Mouse (Mus musculus): ENCODE measurements at regions not wholly inside any gene's neighbourhood (a gene's known extent, or its start where the extent isn't known, plus 50 kb on each side); places are given as distances from the start of the nearest gene placed in this dataset.

DNA sequence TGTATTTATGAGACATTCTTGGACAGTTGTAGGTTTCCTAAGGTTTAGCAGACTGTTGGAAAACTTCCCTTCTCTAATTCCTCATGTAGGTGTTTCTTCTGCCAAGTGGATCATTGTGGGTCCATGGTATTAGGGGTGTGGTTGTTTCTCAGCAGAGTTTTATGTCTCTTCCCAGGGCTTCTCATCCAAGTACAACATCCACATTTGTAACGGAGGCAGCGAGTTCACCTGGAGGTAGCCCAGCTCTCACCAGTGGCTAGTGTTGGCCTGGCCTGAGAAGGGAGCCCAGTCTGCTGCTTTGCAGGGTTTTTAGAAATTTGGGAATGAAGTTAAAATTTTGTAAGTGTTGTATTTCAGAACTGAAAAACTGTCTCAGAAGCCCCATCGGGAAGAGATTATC, 122.4 kb downstream of the Wnt5a start:
- DNase-seq (ENCODE audit: low read depth, low spot score) = no peak

DNA sequence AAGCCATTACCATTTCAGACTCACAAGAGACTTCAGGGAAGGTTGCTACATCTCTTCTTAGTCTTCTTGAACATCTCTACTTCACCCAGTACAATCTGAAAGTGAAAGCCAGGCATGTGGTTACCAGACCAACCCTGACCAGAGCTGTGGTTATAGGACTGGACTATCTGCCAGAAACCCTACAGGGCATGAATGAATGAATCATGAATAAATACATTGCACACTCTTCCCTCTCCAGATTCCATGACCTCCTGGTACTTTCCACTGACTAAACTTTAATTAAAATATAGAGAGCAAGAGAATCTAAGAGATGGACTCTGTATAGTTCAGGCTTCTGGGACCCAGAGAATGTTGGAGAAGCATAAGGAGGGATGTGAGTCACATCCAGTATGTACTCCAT, 130.6 kb downstream of the Wnt5a start:
- no peak for DNase-seq (ENCODE audit: low read depth, low spot score)

DNA sequence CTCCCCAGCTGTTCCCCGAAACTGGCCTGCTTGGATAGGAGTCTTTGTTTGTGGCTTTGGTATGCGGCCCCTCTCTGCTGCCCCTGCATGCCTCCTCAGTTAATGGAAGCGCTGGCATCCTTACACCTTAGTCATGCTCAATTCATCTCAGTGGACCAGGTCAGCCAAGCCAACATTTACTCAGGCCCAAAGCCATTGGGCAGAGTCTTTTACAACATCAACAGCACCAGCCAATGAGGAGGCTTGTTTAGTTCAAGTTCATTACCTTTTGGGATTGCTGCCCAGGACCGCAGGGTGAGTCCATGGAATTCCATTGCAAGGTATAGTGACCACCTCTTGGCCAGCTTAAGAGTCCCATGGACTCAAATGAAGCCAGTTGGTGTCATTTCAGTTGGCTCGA, 134.5 kb downstream of the Wnt5a start:
- DNase-seq (ENCODE audit: low read depth, low spot score) = no peak

DNA sequence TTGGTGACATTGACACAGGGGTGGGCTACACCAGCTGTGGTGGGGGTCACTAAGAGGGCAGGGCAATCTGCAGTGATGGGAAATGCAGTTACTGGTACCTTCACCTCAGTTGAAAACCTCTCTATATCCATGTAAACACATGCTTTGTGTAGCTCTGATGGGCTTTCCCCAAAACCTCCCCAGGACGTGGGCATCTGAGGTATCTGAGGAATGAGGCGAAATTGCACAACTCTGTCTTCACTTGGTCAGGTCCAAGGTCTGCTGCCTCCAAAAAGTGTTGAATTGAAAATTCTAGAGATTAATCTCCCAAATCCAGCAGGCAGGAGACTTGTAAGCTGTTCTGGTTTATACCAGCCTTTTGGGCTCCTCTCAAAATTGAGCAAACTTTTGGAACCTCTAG, 141.3 kb downstream of the Wnt5a start:
- no peak for DNase-seq (ENCODE audit: low read depth, low spot score)

DNA sequence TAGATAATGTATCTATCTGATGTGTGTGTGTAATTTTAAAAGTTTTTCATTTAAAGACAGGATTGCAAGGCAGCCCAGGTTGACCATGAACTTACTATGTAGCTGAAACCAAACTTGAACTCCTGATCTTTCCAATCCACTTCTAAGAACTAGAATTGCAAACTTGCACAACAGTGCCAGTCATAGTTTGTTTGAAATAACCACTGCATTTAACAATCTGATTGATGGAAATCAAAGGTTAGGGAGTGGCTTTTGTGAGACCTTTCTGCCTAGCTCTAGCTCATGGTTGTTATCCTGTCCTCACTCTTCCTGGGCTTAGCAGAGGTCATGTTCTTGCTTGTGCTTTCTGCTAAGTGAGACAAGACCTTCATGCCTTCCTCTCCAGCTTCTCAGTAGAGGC, 144.9 kb downstream of the Wnt5a start:
- no peak for DNase-seq (ENCODE audit: low read depth, low spot score)

DNA sequence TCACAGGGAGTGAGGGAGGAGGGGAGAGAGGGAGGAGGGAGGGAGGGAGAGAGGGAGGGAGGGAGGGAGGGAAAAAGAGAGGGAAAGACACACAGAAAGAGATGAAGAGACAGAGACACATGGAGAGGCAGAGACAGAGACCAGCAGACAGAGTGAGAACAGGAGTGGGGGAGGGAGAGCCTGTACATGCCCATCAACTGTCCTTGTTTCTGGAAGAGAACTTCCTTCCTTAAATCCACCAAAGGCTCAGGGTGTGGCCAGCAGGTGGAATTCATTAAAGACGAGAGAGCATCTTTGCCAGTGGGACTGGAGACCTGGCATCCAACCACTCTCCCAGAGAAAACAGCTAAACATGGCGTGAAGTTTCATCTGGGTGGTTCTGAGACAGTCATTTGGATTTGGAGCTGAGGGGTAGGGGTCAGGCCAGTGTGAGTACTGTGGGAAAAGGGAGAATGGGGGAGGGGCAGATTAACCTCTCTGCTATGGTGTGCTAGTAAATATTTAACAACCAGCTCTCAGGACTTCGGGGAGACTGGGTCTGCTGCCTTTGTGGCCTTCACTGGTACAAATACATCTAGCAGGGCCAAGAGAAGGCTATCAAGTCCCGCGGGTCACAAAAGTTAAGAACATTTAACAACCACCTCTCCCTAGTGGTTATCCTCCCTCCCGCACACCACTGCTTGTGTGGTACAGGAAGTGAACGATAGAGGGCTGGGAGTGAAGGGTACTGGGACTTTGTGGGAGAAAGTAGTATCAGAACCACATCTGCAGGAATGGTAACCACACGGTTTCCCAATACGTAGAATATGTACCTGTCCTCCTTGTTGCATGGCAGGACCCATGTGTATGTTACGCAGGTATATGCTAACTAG, 148.7 kb downstream of the Wnt5a start:
- DNase-seq (ENCODE audit: low read depth, low spot score) = no peak

DNA sequence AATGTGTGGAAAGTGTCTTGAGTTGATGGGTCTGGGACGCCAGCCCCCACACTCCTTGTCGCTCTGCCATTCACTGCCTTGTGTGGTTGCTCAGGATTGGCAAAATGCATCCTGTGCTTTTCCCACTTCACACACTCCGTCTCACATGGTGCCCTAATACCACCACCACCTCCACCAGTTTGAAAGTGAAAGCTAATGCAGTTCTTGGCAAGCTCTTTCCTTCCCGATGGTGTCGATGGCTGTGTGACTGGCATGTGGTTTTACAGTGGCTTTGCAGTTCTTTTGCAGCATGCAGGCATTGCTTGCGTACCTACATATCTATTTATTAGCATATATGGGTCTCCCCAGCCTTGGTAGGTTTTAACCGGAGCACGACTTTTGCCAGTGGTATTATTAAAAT, 152.7 kb downstream of the Wnt5a start:
- no peak for DNase-seq (ENCODE audit: low read depth, low spot score)

DNA sequence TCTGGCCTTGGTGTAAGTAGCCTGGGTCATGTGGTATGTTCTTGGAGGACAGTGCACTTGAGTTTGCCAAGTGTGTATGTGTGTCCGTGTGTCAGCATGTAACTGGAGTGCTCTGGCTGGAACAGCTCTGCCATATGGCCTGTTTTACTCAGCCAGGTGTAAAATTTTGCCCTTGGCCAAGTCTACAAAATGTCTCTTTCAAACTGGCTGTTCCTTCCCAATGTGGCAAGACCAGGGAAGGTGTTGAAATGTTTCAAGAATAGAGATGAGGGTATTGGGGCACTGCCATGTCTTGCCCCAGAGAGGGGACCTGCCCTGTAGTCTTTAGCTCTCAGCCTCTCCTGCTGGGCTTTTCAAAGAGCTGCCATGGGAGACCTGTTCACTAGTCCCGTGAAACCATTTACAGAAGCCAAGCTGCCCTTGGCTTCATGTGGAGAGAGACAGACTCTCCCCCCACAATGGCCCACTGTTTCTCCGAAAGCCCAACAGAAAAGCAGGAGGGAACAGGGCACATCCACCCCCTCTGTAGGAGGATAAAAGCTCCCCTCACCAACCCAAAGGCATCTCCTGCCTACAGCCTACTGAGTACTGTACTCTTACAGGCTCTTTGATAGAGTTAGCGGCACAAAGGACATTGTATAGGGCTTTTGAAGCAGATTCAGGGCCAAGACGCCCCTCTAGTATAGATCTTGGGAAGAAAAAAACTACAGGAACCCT, 156.5 kb downstream of the Wnt5a start:
- DNase-seq (ENCODE audit: low read depth, low spot score) = no peak

DNA sequence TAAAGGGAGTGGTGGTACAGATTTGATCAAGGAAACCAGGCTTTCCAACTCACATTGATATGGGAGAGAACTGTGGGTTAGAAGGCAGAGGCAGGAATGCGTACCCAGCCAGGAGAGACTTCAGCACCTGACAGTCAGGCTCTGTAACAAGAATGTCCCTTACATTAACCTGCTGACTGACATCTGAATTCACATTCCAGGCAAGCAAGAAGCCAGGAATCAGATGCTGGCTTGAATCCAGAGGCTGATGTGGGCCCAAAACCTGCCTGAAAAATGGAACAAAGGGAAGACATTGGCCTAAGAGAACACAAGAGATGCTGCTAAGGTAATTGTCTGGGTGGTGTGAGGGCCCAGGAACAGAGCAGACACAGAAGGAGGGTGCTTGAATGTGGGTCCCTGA, 158.8 kb downstream of the Wnt5a start:
- no peak for DNase-seq (ENCODE audit: low read depth, low spot score)

DNA sequence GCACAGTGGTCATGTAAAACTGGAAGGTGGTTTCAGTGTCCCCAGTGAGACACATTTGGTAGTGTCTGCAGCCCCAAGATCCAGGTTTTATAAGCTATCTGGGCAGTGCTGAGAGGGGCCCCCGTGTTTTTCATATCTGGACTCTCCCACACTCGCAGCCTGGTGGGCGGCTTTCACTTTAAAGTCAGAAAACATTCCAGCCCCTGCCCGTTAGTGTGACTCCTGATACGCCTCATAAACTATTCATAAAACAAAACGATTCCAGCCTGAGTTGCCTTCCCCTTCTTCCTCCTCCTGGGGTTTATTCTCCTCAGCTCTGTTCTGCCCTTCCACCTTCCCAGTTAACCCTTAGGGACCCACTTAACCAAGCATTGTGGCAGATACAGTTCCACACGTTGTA, 159.6 kb downstream of the Wnt5a start:
- peak; percentile 55 for DNase-seq (ENCODE audit: low read depth, low spot score)

DNA sequence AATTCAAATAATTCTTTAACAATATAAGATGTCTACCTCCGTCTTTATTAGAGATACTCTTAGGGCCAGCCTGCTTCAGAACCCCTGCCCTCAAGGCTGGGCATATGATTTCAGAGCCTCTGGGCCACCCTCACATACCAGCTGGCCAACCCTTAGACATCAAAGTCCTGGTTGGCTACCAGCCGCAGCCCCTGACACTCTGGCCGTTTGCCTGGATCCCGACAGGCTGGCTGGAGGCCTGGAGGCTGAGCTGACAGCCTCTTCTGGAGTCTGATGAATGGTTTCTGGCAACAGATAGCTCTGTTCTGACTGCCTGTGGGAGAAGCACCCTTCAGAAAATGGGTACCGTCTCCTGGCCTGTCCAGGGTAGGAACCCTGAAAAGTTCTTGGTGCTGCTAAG, 170.9 kb downstream of the Wnt5a start:
- no peak for DNase-seq (ENCODE audit: low read depth, low spot score)

DNA sequence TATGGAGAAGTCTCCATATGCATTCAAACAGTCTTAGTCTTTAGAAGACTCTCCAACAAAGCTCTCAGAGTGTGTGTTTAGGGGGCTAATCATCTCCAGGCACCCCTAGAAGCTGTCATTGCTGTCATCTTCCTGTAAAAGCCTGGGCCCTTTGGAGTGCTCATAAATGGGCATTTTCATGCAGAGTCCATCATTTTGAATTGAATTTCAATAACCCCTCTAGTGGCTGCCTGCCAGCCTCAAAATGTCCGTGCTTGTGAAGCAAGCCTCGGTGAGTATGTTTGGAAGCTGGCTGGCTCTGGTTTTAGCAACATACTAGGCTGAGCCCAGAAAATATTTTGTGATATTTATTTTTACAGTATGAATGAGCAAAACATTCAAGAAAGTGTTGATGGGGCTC, 195.2 kb downstream of the Wnt5a start:
- DNase-seq (ENCODE audit: low read depth, low spot score) = no peak

DNA sequence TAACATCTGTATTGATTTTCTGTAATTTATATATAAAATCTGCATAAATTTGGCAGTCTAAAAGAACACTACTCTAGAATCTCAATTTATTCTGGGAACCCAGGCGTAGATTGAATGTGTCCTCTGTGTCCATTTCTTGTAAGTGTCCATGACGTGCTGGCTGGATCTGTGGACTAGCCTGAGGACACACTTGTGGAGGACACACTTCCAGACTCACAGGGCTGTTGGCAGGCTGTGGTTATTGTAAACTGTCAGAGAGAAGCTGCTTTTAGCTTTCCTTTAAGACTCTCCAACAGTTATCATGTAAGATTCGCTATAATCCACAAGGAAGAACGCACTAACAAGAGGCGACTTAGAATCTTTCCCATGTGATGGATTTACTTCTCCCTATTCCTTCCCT, 200.2 kb downstream of the Wnt5a start:
- DNase-seq (ENCODE audit: low read depth, low spot score) = no peak

DNA sequence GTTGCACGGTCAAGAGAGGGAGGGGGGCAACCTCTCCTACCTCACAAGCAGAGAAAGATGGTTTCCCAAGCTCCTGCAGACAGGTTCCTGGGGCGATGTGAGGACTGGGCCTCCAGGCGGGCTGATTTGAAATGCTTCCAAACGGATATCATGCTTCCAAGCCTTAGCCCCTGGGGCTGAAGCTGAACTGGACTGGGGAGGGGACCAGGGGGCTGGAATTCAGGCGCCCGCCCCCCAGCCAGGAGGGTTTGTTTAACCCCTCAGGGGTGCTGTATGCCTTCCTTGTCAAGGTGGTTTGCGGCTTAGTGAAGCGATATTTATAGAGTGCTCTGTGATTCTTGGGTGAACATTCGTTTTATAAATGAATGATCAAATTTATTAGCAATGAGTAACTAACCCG, 210.0 kb downstream of the Wnt5a start:
- DNase-seq (ENCODE audit: low read depth, low spot score) = no peak

DNA sequence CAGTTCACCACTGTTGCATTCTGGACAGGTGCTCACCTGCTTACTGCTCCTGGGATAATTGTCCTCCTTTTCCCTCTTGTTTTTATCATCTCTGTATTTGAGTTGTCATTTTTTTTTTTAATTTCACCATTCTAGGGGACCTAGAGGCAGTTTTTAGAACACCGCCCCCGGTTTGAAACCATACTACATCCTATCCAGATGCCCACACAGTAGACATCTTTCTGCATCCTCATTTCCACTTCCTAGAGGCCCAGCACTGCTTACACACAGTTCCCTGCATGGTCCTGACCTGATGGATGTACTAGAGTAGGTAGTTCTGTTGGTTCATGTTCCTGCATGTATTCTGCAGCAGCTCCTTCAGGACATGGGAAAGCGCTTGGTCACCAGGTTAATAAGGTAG, 216.0 kb downstream of the Wnt5a start:
- no peak for DNase-seq (ENCODE audit: low read depth, low spot score)

DNA sequence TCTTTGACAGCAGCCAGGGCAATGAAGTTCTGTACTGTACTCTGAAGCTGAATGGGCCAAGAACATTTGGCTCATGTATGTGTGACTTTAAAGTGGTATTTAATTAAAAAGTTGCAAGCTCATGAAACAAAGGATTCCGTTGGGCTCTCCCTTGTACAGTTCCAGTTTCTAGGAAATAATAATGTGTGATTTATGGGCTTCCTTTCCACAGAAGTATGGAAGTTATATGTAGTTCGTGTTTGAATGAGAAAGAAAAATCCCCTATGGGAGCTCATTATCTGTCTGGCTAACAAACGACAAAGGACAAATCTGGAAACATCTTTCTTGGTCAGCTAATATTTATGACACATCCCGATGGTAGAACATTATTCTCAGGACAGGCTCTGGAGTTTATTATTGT, 221.1 kb downstream of the Wnt5a start:
- DNase-seq (ENCODE audit: low read depth, low spot score) = no peak

DNA sequence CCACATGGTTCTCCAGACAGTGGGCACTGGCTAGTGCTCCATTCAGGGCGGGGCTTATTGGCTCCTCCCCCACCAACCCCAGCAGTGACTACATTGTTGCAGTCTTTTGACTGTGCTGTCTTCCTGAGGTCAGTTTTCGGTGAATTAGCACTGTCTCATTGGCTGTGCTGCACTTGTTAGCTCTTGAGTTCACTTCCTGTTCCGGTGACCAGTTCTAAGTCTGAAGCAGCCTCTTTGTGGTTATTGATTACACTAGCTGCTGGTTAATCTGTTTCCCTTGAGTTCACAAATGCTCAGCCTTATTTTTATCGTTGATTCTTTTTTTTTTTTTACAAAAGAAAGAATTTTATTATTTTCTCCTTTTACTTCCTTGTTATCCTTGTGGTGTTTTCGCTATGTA, 228.9 kb downstream of the Wnt5a start:
- DNase-seq (ENCODE audit: low read depth, low spot score) = no peak

DNA sequence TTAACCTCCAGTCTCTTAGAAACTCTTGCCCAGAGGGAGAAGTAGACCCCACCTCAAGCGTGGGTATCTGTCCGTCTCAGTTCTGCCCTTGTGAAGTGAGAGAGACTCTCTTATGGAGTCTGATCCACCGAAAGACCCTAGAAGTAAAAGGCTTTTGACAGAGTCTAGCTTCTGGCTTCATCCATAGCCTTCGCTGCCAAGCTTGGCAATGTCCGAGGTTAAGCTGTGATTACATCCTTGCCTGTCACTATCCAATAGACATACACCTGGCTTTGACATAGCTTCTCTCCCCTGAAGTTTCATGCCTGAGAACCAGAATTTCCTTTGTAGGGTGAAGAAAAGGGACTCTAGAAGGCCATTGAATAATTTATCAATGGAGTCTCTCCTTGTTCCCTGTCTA, 230.9 kb downstream of the Wnt5a start:
- no peak for DNase-seq (ENCODE audit: low read depth, low spot score)

DNA sequence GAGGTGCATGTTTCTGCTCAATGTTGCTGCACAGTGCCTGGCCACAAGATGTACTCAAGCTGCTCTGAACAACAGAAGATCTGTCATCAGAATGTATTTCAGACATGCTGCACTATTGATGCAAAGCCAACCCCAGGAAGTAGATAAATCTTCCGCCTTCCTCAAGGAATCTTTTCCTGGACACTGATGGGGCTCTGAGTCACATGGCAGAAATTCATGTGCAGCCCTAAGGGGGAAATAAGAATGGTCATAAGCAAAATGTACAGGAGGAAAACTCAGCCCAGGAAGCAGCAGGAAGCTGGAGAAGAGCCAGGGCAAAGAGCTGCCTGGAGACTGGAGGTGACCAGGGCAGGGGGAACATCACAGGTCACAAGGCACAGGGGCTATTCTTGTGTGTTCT, 235.5 kb downstream of the Wnt5a start:
- peak; percentile 43 for DNase-seq (ENCODE audit: low read depth, low spot score)

DNA sequence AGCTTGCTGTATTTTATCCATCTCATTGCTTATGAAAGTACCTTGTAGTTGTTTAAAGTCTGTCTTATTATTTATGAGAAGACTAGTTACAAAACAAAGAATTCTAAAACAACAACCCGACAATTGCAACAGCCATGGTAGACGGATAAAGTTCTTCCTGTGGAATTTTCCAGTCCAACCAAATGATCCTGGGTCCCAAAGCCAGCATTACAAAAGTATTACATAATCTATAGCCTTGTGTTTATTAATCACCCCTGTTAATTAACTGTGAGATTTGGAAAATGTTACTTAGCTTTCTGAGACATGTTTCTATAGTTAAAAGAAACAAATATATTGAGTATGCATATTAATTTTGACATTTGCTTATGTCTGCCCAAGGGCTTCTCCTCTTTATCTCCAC, 236.9 kb downstream of the Wnt5a start:
- DNase-seq (ENCODE audit: low read depth, low spot score) = no peak

DNA sequence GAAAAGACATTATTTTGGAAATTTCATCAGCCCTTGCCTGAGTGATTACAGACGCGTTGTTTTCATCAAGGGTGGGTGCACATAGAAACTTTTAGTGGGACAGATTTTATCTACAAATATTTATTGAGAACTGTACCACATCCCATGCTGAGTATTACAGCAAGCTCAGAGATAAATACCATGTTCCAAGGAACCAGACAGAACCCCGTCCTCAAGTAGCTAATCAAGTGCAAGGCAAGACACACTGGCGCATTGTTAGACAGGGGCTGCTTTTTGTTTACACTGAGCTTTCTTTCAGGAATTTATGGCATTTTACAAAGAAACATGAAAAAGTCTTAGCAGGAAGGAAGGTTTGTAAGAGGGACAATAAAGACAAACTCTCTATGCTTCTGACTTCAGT, 239.1 kb downstream of the Wnt5a start:
- DNase-seq (ENCODE audit: low read depth, low spot score) = no peak

DNA sequence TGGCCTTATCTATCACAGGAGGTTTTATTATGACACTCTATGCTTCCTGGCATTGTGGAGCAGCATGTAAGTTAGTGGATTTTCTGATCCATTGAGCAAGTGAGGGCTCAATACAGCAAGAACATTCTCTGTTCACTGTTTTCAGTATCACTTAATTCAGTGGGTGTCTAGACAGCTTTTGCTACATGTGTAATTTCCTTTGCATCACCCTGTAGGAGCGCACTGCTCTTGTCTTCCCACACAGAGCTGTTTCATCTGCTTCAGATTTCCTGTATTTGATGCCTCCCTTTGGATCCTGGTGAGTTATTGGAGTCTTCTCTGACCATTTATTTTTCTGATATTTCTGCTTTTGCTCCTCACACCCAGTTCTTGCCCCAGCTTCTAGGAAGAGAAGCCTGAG, 245.8 kb downstream of the Wnt5a start:
- no peak for DNase-seq (ENCODE audit: low read depth, low spot score)

DNA sequence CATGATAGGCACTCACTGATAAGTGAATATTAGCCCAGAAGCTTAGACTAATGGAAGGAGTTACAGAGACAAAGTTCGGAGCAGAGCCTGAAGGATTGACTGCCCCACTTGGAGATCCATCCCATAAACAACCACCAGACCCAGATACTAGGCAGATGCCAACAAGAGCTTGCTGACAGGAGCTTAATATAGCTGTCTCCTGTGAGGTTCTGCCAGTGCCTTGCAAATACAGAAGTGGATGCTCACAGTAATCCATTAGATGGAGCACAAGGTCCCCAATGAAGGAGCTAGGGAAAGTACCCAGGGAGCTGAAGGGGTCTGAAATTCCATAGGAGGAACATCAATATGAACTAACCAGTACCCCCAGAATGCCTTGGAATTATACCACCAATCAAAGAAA, 252.8 kb upstream of the Lrtm1 start:
- no peak for DNase-seq (ENCODE audit: low read depth, low spot score)

Data from mesoderm, embryonic 11.5 days (tissue).